Mouse (Mus musculus): ENCODE measurements around the gene Tnnt2. TPM values are rescaled to one million over a fixed set of nuclear protein-coding genes. Genes with fewer than 3 reads are reported as not detected.

Gene Tnnt2
- polyA plus RNA-seq, 1 experiment from 2014 or later: 2,168 TPM

- Histone ChIP-seq H3K4me3 (no peak overlapping the region), H3K36me3 (peaks cover 62% of the 10 kb centered on the region), H3K4me1 (peaks cover 69% of the 10 kb centered on the region), H3K9me3 (no peaks in the 10 kb centered on the region), H3K27ac (peak overlapping the region; percentile 49; the same call in 1 of the 2 replicates), H3K27me3 (ENCODE audit: insufficient read depth, poor library complexity, severe bottlenecking) (no peaks in the 10 kb centered on the region)
- WGBS: 59% methylated on average over 13 of the region's 13 CpGs
- no peak for DNase-seq (ENCODE audit: low spot score)
These were observed 16.0 kb downstream of the Tnnt2 start for GRCm38 (mm10) chr1:135852044-135852756.

GRCm38 (mm10) chr1:135853200-135853599, 17.0 kb downstream of the Tnnt2 start:
- Histone ChIP-seq H3K4me1 (peaks cover 61% of the 10 kb centered on the region), H3K36me3 (peaks cover 52% of the 10 kb centered on the region)
- WGBS: 86% methylated on average over 4 of the region's 4 CpGs

GRCm38 (mm10) chr1:135854591-135855343, 18.6 kb downstream of the Tnnt2 start:
- Histone ChIP-seq H3K27ac (no peak overlapping the region), H3K36me3 (peaks cover 38% of the 10 kb centered on the region), H3K9me3 (no peaks in the 10 kb centered on the region), H3K4me1 (peaks cover 53% of the 10 kb centered on the region), H3K4me3 (no peak overlapping the region), H3K27me3 (ENCODE audit: insufficient read depth, poor library complexity, severe bottlenecking) (no peaks in the 10 kb centered on the region)
- DNase-seq (ENCODE audit: low spot score): no peak
- WGBS: 73% methylated on average over 6 of the region's 6 CpGs

More at GRCm38 (mm10) chr1:135853200-135853599, 17.0 kb downstream of the Tnnt2 start:
- DNase-seq (ENCODE audit: low spot score): no peak
- Histone ChIP-seq H3K27me3 (ENCODE audit: insufficient read depth, poor library complexity, severe bottlenecking) (no peaks in the 10 kb centered on the region), H3K27ac (0 out of 2 replicates have a peak overlapping the region, but pooled peaks have one; percentile 49), H3K9me3 (no peaks in the 10 kb centered on the region), H3K4me3 (no peak overlapping the region)

- Histone ChIP-seq H3K27ac (no peak overlapping the region), H3K36me3 (peaks cover 33% of the 10 kb centered on the region), H3K27me3 (ENCODE audit: insufficient read depth, poor library complexity, severe bottlenecking) (no peaks in the 10 kb centered on the region), H3K4me1 (peaks cover 49% of the 10 kb centered on the region), H3K9me3 (no peaks in the 10 kb centered on the region), H3K4me3 (no peak overlapping the region)
- DNase-seq (ENCODE audit: low spot score): no peak
- WGBS: 93% methylated on average over 1 of the region's 1 CpGs
These were observed 19.2 kb downstream of the Tnnt2 start for GRCm38 (mm10) chr1:135855344-135855687.

- peaks cover 43% of the 10 kb centered on the region for H3K4me1 ChIP-seq
- H3K27ac ChIP-seq: no peak overlapping the region; the same call in 1 of the 2 replicates
- 61% methylated on average over 4 of the region's 4 CpGs for WGBS
- no peaks in the 10 kb centered on the region for H3K27me3 ChIP-seq (ENCODE audit: insufficient read depth, poor library complexity, severe bottlenecking)
- DNase-seq (ENCODE audit: low spot score): peak; percentile 78
- no peak overlapping the region for H3K4me3 ChIP-seq
- peaks cover 25% of the 10 kb centered on the region for H3K36me3 ChIP-seq
- H3K9me3 ChIP-seq: no peaks in the 10 kb centered on the region
These were observed 19.9 kb downstream of the Tnnt2 start for GRCm38 (mm10) chr1:135856070-135856469.

- Histone ChIP-seq H3K4me3 (no peak overlapping the region), H3K36me3 (peaks cover 13% of the 10 kb centered on the region), H3K9me3 (no peaks in the 10 kb centered on the region), H3K27ac (no peak overlapping the region), H3K4me1 (peaks cover 39% of the 10 kb centered on the region), H3K27me3 (ENCODE audit: insufficient read depth, poor library complexity, severe bottlenecking) (no peaks in the 10 kb centered on the region)
- WGBS: 54% methylated on average over 11 of the region's 11 CpGs
- no peak for DNase-seq (ENCODE audit: low spot score)
These were observed 21.1 kb downstream of the Tnnt2 start for GRCm38 (mm10) chr1:135857137-135857775.

- Histone ChIP-seq H3K4me3 (no peak overlapping the region), H3K4me1 (peaks cover 34% of the 10 kb centered on the region), H3K36me3 (0 out of 2 replicates have a peak, but pooled peaks cover under 1% of the 10 kb centered on the region), H3K27me3 (ENCODE audit: insufficient read depth, poor library complexity, severe bottlenecking) (no peaks in the 10 kb centered on the region), H3K9me3 (no peaks in the 10 kb centered on the region), H3K27ac (no peak overlapping the region)
- no peak for DNase-seq (ENCODE audit: low spot score)
- 91% methylated on average over 7 of the region's 7 CpGs for WGBS
These were observed 22.4 kb downstream of the Tnnt2 start for GRCm38 (mm10) chr1:135858533-135858932.

- H3K36me3 ChIP-seq: no peaks in the 10 kb centered on the region
- peaks cover 26% of the 10 kb centered on the region for H3K4me1 ChIP-seq
- WGBS: 68% methylated on average over 5 of the region's 5 CpGs
- H3K27me3 ChIP-seq (ENCODE audit: insufficient read depth, poor library complexity, severe bottlenecking): peaks cover 13% of the 10 kb centered on the region
- no peak overlapping the region for H3K4me3 ChIP-seq
- no peaks in the 10 kb centered on the region for H3K9me3 ChIP-seq
- H3K27ac ChIP-seq: peak overlapping the region; percentile 1; the same call in 1 of the 2 replicates
- no peak for DNase-seq (ENCODE audit: low spot score)
These were observed 24.9 kb downstream of the Tnnt2 start for GRCm38 (mm10) chr1:135861091-135861490.

- H3K4me1 ChIP-seq: peaks cover 18% of the 10 kb centered on the region
- no peak for DNase-seq (ENCODE audit: low spot score)
- no peak overlapping the region for H3K27ac ChIP-seq
- H3K27me3 ChIP-seq (ENCODE audit: insufficient read depth, poor library complexity, severe bottlenecking): peaks cover 22% of the 10 kb centered on the region
- H3K4me3 ChIP-seq: no peak overlapping the region
- no peaks in the 10 kb centered on the region for H3K36me3 ChIP-seq
- WGBS: 45% methylated on average over 9 of the region's 9 CpGs
- no peaks in the 10 kb centered on the region for H3K9me3 ChIP-seq
These were observed 25.9 kb downstream of the Tnnt2 start for GRCm38 (mm10) chr1:135861980-135862552.

- Histone ChIP-seq H3K4me1 (peaks cover 15% of the 10 kb centered on the region), H3K27ac (0 out of 2 replicates have a peak overlapping the region, but pooled peaks have one; percentile 4), H3K36me3 (no peaks in the 10 kb centered on the region), H3K27me3 (ENCODE audit: insufficient read depth, poor library complexity, severe bottlenecking) (peaks cover 24% of the 10 kb centered on the region), H3K4me3 (no peak overlapping the region), H3K9me3 (no peaks in the 10 kb centered on the region)
- no peak for DNase-seq (ENCODE audit: low spot score)
- WGBS: 70% methylated on average over 5 of the region's 5 CpGs
These were observed 26.4 kb downstream of the Tnnt2 start for GRCm38 (mm10) chr1:135862561-135862960.

GRCm38 (mm10) chr1:135863786-135864335, 27.7 kb downstream of the Tnnt2 start:
- WGBS: 70% methylated on average over 9 of the region's 9 CpGs
- no peaks in the 10 kb centered on the region for H3K9me3 ChIP-seq
- H3K36me3 ChIP-seq: no peaks in the 10 kb centered on the region

GRCm38 (mm10) chr1:135864830-135865229, 28.7 kb downstream of the Tnnt2 start:
- H3K4me3 ChIP-seq: no peak overlapping the region
- peaks cover 27% of the 10 kb centered on the region for H3K27me3 ChIP-seq (ENCODE audit: insufficient read depth, poor library complexity, severe bottlenecking)
- no peaks in the 10 kb centered on the region for H3K36me3 ChIP-seq
- WGBS: 73% methylated on average over 6 of the region's 6 CpGs
- H3K4me1 ChIP-seq: peaks cover 15% of the 10 kb centered on the region
- no peak for DNase-seq (ENCODE audit: low spot score)
- H3K27ac ChIP-seq: no peak overlapping the region
- no peaks in the 10 kb centered on the region for H3K9me3 ChIP-seq

More at GRCm38 (mm10) chr1:135863786-135864335, 27.7 kb downstream of the Tnnt2 start:
- peaks cover 27% of the 10 kb centered on the region for H3K27me3 ChIP-seq (ENCODE audit: insufficient read depth, poor library complexity, severe bottlenecking)
- no peak overlapping the region for H3K4me3 ChIP-seq
- DNase-seq (ENCODE audit: low spot score): no peak
- no peak overlapping the region for H3K27ac ChIP-seq
- peaks cover 15% of the 10 kb centered on the region for H3K4me1 ChIP-seq

Measured in heart, embryonic 10.5 days (tissue).